Mouse (Mus musculus) limb, embryonic 14.5 days (tissue): ENCODE measurements at regions not wholly inside any gene's neighbourhood (a gene's known extent, or its start where the extent isn't known, plus 50 kb on each side); places are given as distances from the start of the nearest gene placed in this dataset.

Source experiments
- ATAC-seq: fragments of 200-750 bp; cut with Nextera tagmentation; 2 replicates; pipeline ENCODE4 v1.8.0; 2017; ENCODE audit warnings: low read depth, moderate number of reproducible peaks, moderate TSS enrichment; ENCODE audit not compliant: low FRiP score
- DNase-seq: peaks from one replicate; pipeline ENCODE4 v3.0.0-alpha.2; 2015; ENCODE audit warnings: low spot score
- H3K27ac ChIP-seq: fragments of 300-500 bp; sonication (generic); replicated peaks from 2 replicates; pipeline ENCODE4 v1.5.1; 2014; ENCODE audit warnings: low read depth, mild to moderate bottlenecking, low read length, moderate library complexity, mixed read lengths
- H3K27me3 ChIP-seq: fragments of 300-500 bp; sonication (generic); 2 replicates; pipeline ENCODE4 v1.6.1; 2014; ENCODE audit warnings: low read length, mixed read lengths; ENCODE audit not compliant: control insufficient read depth, insufficient read depth
- H3K36me3 ChIP-seq: fragments of 300-500 bp; sonication (generic); 2 replicates; pipeline ENCODE4 v1.6.1; 2014; ENCODE audit warnings: mild to moderate bottlenecking, low read length, moderate library complexity, mixed read lengths; ENCODE audit not compliant: control insufficient read depth, insufficient read depth
- H3K4me1 ChIP-seq: fragments of 300-500 bp; sonication (generic); 2 replicates; pipeline ENCODE4 v1.6.1; 2014; ENCODE audit warnings: antibody characterized with exemption, low read length, mixed read lengths; ENCODE audit not compliant: control insufficient read depth, insufficient read depth
- H3K4me2 ChIP-seq: fragments of 300-500 bp; sonication (generic); replicated peaks from 2 replicates; pipeline ENCODE4 v1.6.1; 2014; ENCODE audit warnings: low read depth, mild to moderate bottlenecking, low read length, moderate library complexity; ENCODE audit not compliant: severe bottlenecking
- H3K4me3 ChIP-seq: fragments of 300-500 bp; sonication (generic); replicated peaks from 2 replicates; pipeline ENCODE4 v1.5.1; 2014; ENCODE audit warnings: low read length
- H3K9ac ChIP-seq: fragments of 300-500 bp; sonication (generic); 2 replicates; pipeline ENCODE4 v1.6.1; 2014; ENCODE audit warnings: mild to moderate bottlenecking, low read depth, low read length, moderate library complexity; ENCODE audit not compliant: severe bottlenecking
- H3K9me3 ChIP-seq: fragments of 300-500 bp; sonication (generic); 2 replicates; pipeline ENCODE4 v1.6.1; 2016; ENCODE audit warnings: low read length; ENCODE audit not compliant: control insufficient read depth
- POLR2A ChIP-seq: fragments of 200-500 bp; IDR thresholded peaks from 2 replicates; pipeline ENCODE4 v1.8.0; 2012; ENCODE audit warnings: inconsistent platforms, mild to moderate bottlenecking, moderate library complexity, borderline replicate concordance; ENCODE audit not compliant: insufficient read depth, insufficient read length; ENCODE audit errors: extremely low read depth
- WGBS: fragments of 180-500 bp; shearing (Covaris S2); extraction: QIAGEN DNeasy Blood & Tissue Kit; methylation state at CpG from one replicate; pipeline ENCODE4 v1.1.7; 2014; 5-methylcytosine and 5-hydroxymethylcytosine counted together

DNA sequence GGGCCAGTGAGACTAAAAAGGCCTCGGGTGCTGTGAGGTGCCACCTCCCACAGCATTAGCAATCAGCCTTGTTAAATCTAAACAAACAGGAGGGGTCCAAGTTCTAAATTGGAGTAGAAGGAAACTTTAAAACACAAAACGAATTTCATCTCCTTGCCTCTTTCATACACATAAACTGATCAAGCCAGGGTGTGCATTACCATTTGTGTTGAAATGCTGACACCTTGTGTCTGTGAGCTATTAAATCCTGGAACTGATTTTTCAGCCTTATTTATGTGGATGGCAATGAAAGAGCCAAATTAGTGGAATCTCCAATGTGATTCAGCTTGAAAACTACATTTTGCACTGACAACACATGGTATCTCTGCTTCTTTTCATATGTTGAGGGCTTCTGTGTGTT is 114.8 kb downstream of the Pcsk1 start:
- no peaks in the 10 kb centered on the region for H3K36me3 ChIP-seq
- WGBS: 21% methylated on average over 2 of the region's 2 CpGs
- H3K9ac ChIP-seq: no peak overlapping the region
- H3K4me2 ChIP-seq: no peak overlapping the region
- H3K4me1 ChIP-seq: no peaks in the 10 kb centered on the region
- ATAC-seq: no peak
- no peaks in the 10 kb centered on the region for H3K27me3 ChIP-seq
- H3K27ac ChIP-seq: no peak overlapping the region
- no peak overlapping the region for H3K4me3 ChIP-seq
- peak; percentile 21 for DNase-seq
- no peaks in the 10 kb centered on the region for H3K9me3 ChIP-seq
- no peak for TF ChIP-seq POLR2A

GRCm38 (mm10) chr13:75223944-75224343 is 134.3 kb downstream of the Pcsk1 start:
- no peak overlapping the region for H3K27ac ChIP-seq
- H3K36me3 ChIP-seq: no peaks in the 10 kb centered on the region
- no peak overlapping the region for H3K9ac ChIP-seq
- H3K9me3 ChIP-seq: no peaks in the 10 kb centered on the region
- H3K4me1 ChIP-seq: no peaks in the 10 kb centered on the region
- DNase-seq (no peak), ATAC-seq (no peak)
- no peak overlapping the region for H3K4me3 ChIP-seq
- no peaks in the 10 kb centered on the region for H3K27me3 ChIP-seq
- no peak for TF ChIP-seq POLR2A
- H3K4me2 ChIP-seq: no peak overlapping the region

GRCm38 (mm10) chr13:75225581-75226297 is 136.1 kb downstream of the Pcsk1 start:
- Histone ChIP-seq H3K27me3 (no peaks in the 10 kb centered on the region), H3K4me2 (no peak overlapping the region), H3K27ac (no peak overlapping the region), H3K9ac (no peak overlapping the region), H3K9me3 (no peaks in the 10 kb centered on the region), H3K4me1 (no peaks in the 10 kb centered on the region), H3K4me3 (no peak overlapping the region), H3K36me3 (no peaks in the 10 kb centered on the region)
- TF ChIP-seq POLR2A: no peak
- 78% methylated on average over 7 of the region's 7 CpGs for WGBS
- DNase-seq (no peak), ATAC-seq (no peak)

DNA sequence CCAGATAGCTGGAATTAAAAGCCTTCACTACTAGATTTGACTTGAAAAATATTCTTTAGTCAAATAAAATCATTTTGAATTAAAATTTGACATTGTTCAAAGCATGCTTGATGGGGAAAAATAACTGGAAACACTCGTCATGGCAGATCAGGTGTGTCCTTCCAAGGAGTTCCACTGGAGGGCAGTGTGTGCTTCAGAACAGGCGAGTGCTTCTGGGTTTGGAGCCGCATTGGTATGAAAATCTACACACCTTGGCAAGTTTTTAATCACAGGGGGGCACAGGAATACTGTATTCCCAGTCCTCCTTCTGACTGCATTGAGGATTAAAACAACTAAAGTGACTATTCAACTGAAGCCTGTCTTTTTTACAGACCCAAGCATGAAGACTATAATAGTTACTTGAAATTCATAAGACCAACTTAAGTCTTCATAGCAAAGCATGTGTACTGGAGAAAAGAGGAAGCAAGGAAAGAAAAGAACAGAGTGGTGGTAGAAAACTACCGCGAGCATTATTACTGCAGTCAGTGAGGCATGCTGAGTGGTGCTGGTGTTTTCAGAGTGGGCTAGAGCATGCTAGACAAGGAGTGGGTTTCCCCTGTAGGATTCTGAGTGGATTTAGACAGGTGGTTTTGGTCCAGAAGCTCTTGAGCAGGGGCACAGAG is 138.1 kb downstream of the Pcsk1 start:
- no peaks in the 10 kb centered on the region for H3K9me3 ChIP-seq
- no peak for TF ChIP-seq POLR2A
- no peak overlapping the region for H3K4me3 ChIP-seq
- DNase-seq: peak; percentile 63
- H3K4me2 ChIP-seq: no peak overlapping the region
- H3K27me3 ChIP-seq: no peaks in the 10 kb centered on the region
- ATAC-seq: peak; percentile 65; the same call in 1 of the 2 replicates
- H3K9ac ChIP-seq: no peak overlapping the region
- H3K27ac ChIP-seq: no peak overlapping the region
- WGBS: 27% methylated on average over 5 of the region's 5 CpGs
- no peaks in the 10 kb centered on the region for H3K36me3 ChIP-seq
- H3K4me1 ChIP-seq: no peaks in the 10 kb centered on the region

DNA sequence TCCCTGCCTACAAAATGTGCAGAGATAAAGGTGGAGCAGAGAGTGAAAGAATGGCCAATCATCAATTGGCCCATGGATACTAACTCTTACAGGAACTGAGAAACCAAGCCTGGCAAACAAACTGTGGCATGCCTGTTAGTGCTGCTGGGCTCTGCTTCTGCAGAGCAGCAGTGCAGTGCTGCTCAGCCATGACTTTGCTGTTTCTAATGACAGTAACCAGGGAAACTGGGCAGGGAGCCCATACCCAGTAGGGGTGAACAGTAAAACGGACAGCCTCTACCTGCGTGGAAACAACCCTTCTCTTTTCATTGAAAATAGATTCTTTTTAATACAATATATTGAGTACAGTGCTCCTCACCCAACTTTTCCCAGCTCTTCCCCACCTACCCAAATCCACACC is 146.8 kb downstream of the Pcsk1 start:
- Histone ChIP-seq H3K36me3 (no peaks in the 10 kb centered on the region), H3K9me3 (no peaks in the 10 kb centered on the region), H3K4me3 (no peak overlapping the region), H3K27me3 (no peaks in the 10 kb centered on the region), H3K4me1 (no peaks in the 10 kb centered on the region), H3K27ac (no peak overlapping the region), H3K4me2 (no peak overlapping the region), H3K9ac (no peak overlapping the region)
- ATAC-seq (peak; percentile 37; the same call in 1 of the 2 replicates), DNase-seq (peak; percentile 22)
- 32% methylated on average over 2 of the region's 2 CpGs for WGBS
- no peak for TF ChIP-seq POLR2A
